Mouse (Mus musculus): ENCODE measurements around the gene Lsg1. TPM values are rescaled to one million over a fixed set of nuclear protein-coding genes. Genes with fewer than 3 reads are reported as not detected.

Lsg1 gene
- polyA plus RNA-seq, 1 experiment from 2014 or later = 52.2 TPM

GRCm38 (mm10) chr16:30512375-30513049, 74.9 kb downstream of the Lsg1 start:
- Histone ChIP-seq H3K9me3 (ENCODE audit: control insufficient read depth, low read length) (0 out of 2 replicates have a peak, but pooled peaks cover 4% of the 10 kb centered on the region), H3K4me2 (ENCODE audit: low read depth, low read length) (no peak overlapping the region), H3K9ac (ENCODE audit: low read depth, low read length) (no peak overlapping the region), H3K27ac (replicated peaks; ENCODE audit: low read depth, low read length) (no peak overlapping the region), H3K36me3 (ENCODE audit: control insufficient read depth, insufficient read depth, low read length) (peaks cover 14% of the 10 kb centered on the region; the same call in 1 of the 2 replicates), H3K4me3 (ENCODE audit: low read depth, low read length) (no peak overlapping the region), H3K4me1 (ENCODE audit: control insufficient read depth, insufficient read depth, low read length) (peaks cover 17% of the 10 kb centered on the region), H3K27me3 (replicated peaks; ENCODE audit: control insufficient read depth, insufficient read depth, low read length) (no peaks in the 10 kb centered on the region)
- DNase-seq (ENCODE audit: low spot score) = peak; percentile 77
- peak; percentile 58 for ATAC-seq (ENCODE audit: low read depth)
- WGBS = 31% methylated on average over 8 of the region's 8 CpGs

- no peak for DNase-seq (ENCODE audit: low spot score)
- Histone ChIP-seq H3K4me2 (ENCODE audit: low read depth, low read length) (peak overlapping the region; percentile 67), H3K27me3 (replicated peaks; ENCODE audit: control insufficient read depth, insufficient read depth, low read length) (no peaks in the 10 kb centered on the region), H3K4me3 (ENCODE audit: low read depth, low read length) (peak overlapping the region; percentile 70), H3K9me3 (ENCODE audit: control insufficient read depth, low read length) (0 out of 2 replicates have a peak, but pooled peaks cover 4% of the 10 kb centered on the region), H3K36me3 (ENCODE audit: control insufficient read depth, insufficient read depth, low read length) (peaks cover 14% of the 10 kb centered on the region; the same call in 1 of the 2 replicates), H3K9ac (ENCODE audit: low read depth, low read length) (peak overlapping the region; percentile 79), H3K27ac (replicated peaks; ENCODE audit: low read depth, low read length) (no peak overlapping the region), H3K4me1 (ENCODE audit: control insufficient read depth, insufficient read depth, low read length) (peaks cover 17% of the 10 kb centered on the region)
- ATAC-seq (ENCODE audit: low read depth) = no peak
- WGBS = 80% methylated on average over 13 of the region's 13 CpGs
Measured at GRCm38 (mm10) chr16:30511563-30512340, 75.6 kb downstream of the Lsg1 start.

DNA sequence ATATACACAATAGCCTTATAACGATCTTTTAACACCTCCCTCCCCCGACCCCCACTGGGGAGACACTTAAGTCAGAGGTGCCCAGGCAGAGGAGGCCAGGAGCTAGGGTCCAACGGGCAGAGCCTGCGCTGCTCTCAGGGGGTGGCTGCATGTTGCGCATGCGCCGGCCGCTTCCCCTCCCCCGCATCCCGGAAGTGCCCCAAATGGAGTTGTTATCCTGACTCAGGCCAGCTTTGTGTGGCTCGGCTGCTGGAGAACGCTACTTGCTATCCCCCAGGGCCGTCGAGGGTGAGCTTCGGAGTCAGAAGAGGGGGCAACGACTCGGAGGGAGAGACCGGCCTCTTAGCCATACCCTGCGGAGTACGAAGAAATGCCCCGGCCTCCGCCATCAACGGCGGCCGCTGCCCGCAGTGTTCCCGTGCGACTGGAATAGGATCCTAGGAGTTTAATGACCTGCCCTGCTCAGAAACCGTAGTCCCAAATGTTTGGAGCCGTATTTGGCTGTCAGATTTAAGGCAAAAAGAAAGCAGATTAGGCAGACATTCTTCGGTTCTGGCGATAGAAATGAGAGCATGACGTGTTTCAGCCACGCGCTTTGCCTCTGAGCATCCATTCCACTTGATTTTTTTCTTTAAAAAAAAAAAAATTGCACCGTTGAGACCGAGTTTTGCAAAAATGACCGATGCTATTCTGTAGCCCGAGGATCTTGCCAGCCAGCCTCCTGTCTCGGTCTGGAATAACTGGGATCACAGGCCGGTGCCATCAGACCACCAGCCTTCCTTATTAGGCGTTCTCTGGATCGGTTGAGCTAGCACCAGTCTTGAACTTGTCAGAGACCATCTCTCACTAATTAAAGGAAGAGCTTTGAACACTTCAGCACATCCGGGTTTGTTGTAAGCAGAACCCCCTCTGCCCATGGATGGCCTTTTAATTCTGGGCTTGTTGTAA, 76.6 kb downstream of the Lsg1 start:
- H3K27me3 ChIP-seq (replicated peaks; ENCODE audit: control insufficient read depth, insufficient read depth, low read length) = no peaks in the 10 kb centered on the region
- H3K4me1 ChIP-seq (ENCODE audit: control insufficient read depth, insufficient read depth, low read length) = peaks cover 17% of the 10 kb centered on the region
- peak; percentile 91 for DNase-seq (ENCODE audit: low spot score)
- H3K4me3 ChIP-seq (ENCODE audit: low read depth, low read length) = peak overlapping the region; percentile 70
- peaks cover 14% of the 10 kb centered on the region; the same call in 1 of the 2 replicates for H3K36me3 ChIP-seq (ENCODE audit: control insufficient read depth, insufficient read depth, low read length)
- peak overlapping the region; percentile 79 for H3K9ac ChIP-seq (ENCODE audit: low read depth, low read length)
- H3K9me3 ChIP-seq (ENCODE audit: control insufficient read depth, low read length) = 0 out of 2 replicates have a peak, but pooled peaks cover 4% of the 10 kb centered on the region
- peak overlapping the region; percentile 87 for H3K27ac ChIP-seq (replicated peaks; ENCODE audit: low read depth, low read length)
- peak overlapping the region; percentile 67 for H3K4me2 ChIP-seq (ENCODE audit: low read depth, low read length)
- WGBS = 3% methylated on average over 44 of the region's 44 CpGs
- peak; percentile 90 for ATAC-seq (ENCODE audit: low read depth)

Other genes starting within 250 kb of the Lsg1 start
- 16.7 and 20.0 TPM in 2 replicates for gene Atp13a3, start 181.6 kb downstream of the Lsg1 start, polyA plus RNA-seq (2014; fragmentation: Nextera tagmentation; extraction: Ambion mirVana)
- gene Tmem44, start 36.8 kb downstream of the Lsg1 start, polyA plus RNA-seq (2014; fragmentation: Nextera tagmentation; extraction: Ambion mirVana) = 13.8 and 20.7 TPM in 2 replicates
- gene Fam43a, start 12.1 kb upstream of the Lsg1 start, polyA plus RNA-seq (2014; fragmentation: Nextera tagmentation; extraction: Ambion mirVana) = 12.1 and 15.2 TPM in 2 replicates

Data from embryonic facial prominence, embryonic 14.5 days (tissue).